Mouse (Mus musculus): ENCODE measurements around the gene Slc25a22. TPM values are rescaled to one million over a fixed set of nuclear protein-coding genes. Genes with fewer than 3 reads are reported as not detected.

Gene Slc25a22
- polyA plus RNA-seq, 1 experiment = 51.0 TPM

DNA sequence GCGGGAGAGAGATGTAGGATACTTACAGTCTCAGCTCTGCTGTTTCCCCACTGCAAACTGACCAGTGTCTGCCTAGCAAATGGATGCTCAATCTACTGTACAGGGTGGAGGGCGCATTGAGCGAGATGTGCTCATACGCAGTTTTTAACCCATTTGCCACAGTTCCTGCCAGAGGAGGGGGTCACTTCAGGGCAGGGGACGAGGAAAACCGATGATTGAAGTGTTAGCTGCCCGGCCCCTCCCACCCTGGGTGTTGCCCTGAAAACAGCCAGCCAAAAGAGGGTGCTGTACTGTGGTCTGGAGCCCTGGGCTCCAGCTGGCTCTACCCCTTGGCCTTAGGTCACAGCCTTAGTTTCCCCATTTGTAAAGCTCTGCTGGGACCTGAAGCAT, 39.3 kb upstream of the Slc25a22 start:
- Histone ChIP-seq H3K36me3 (ENCODE audit: control insufficient read depth, insufficient read depth, low read length) (no peaks in the 10 kb centered on the region), H3K27me3 (replicated peaks; ENCODE audit: control insufficient read depth, insufficient read depth, low read length) (no peaks in the 10 kb centered on the region), H3K27ac (ENCODE audit: insufficient read depth, low read depth, low read length) (peak overlapping the region; percentile 98), H3K4me1 (ENCODE audit: control insufficient read depth, insufficient read depth, low read length) (peaks cover 27% of the 10 kb centered on the region), H3K4me3 (ENCODE audit: insufficient read depth, low read depth, low read length) (peak overlapping the region; percentile 96)
- TF ChIP-seq CTCF (conservative IDR thresholded peaks at IDR 0.05; ENCODE audit: insufficient read depth, insufficient read length, low read depth, low read length) (no peak), POLR2A (IDR thresholded peaks at IDR 0.05; ENCODE audit: low read depth, low read length) (no peak)
- no peak for DNase-seq
- 1% methylated on average over 7 of the region's 7 CpGs for WGBS

DNA sequence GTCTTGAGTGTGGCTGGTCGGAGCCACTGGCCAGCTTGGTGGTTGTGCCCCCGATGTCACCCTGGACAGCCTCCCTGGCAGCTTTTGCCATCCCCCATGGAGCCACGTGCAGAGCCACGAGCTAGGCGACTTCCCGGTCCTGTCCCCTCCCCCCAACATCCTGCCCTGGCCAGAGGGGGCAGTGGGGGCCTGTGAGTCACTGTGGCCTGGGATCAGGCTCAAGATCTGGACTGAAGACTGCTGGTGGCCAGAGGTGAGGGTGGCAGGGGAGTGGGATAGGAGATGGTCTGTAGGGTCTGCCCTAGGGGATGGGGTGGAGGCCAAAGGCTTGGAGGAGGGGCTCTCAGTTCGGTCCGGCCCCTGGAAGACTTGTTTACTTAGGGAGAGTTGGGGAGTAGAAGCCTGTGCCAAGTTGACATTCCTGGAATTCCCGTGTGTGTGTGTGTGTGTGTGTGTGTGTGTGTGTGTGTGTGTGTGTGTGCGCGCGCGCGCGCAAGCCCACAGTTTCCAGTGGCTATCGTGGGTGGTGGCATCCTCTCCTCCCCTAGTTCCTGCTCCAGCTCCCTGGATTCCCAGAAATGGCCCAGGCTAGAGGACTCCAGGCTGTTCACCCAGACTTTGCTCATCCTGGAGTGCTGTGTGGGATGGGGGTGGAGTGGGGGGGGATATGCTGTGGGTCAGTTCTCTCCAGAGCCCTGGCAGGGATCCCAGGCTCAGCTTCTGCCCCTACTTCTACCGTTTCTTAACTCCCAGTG, 38.7 kb upstream of the Slc25a22 start:
- Histone ChIP-seq H3K27ac (ENCODE audit: insufficient read depth, low read depth, low read length) (peak overlapping the region; percentile 98), H3K27me3 (replicated peaks; ENCODE audit: control insufficient read depth, insufficient read depth, low read length) (no peaks in the 10 kb centered on the region), H3K36me3 (ENCODE audit: control insufficient read depth, insufficient read depth, low read length) (no peaks in the 10 kb centered on the region), H3K4me1 (ENCODE audit: control insufficient read depth, insufficient read depth, low read length) (peaks cover 27% of the 10 kb centered on the region), H3K4me3 (ENCODE audit: insufficient read depth, low read depth, low read length) (peak overlapping the region; percentile 96)
- DNase-seq = peak; percentile 97
- TF ChIP-seq CTCF (conservative IDR thresholded peaks at IDR 0.05; ENCODE audit: insufficient read depth, insufficient read length, low read depth, low read length) (0 out of 2 replicates have a peak, but pooled peaks have one; percentile 26), POLR2A (IDR thresholded peaks at IDR 0.05; ENCODE audit: low read depth, low read length) (no peak)
- WGBS = under 1% methylated on average over 17 of the region's 17 CpGs

DNA sequence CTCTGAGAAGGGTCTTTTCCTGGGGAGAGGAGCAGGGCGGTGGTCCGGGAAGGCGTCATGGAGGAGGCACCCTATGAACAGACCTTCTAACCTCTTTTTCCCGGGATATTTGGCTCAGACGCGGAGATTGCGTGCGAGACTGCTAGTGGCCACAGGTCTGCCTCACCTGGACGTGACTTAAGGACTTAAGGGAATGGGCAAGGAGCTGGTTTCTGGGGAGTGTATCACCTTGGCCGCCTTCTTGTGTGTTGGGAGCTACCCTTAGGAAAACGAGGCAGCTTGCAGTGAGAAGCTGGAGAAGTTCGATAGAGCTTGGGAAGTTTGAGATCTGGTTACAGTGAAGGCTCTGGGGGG, 38.1 kb upstream of the Slc25a22 start:
- peak; percentile 50 for DNase-seq
- H3K27me3 ChIP-seq (replicated peaks; ENCODE audit: control insufficient read depth, insufficient read depth, low read length) = no peaks in the 10 kb centered on the region
- TF ChIP-seq POLR2A (IDR thresholded peaks at IDR 0.05; ENCODE audit: low read depth, low read length) = no peak
- TF ChIP-seq CTCF (conservative IDR thresholded peaks at IDR 0.05; ENCODE audit: insufficient read depth, insufficient read length, low read depth, low read length) = no peak
- H3K4me1 ChIP-seq (ENCODE audit: control insufficient read depth, insufficient read depth, low read length) = peaks cover 25% of the 10 kb centered on the region
- H3K27ac ChIP-seq (ENCODE audit: insufficient read depth, low read depth, low read length) = peak overlapping the region; percentile 98
- no peaks in the 10 kb centered on the region for H3K36me3 ChIP-seq (ENCODE audit: control insufficient read depth, insufficient read depth, low read length)
- H3K4me3 ChIP-seq (ENCODE audit: insufficient read depth, low read depth, low read length) = peak overlapping the region; percentile 96
- 2% methylated on average over 12 of the region's 12 CpGs for WGBS

- DNase-seq = peak; percentile 91
- Histone ChIP-seq H3K4me1 (ENCODE audit: control insufficient read depth, insufficient read depth, low read length) (peaks cover 25% of the 10 kb centered on the region), H3K27me3 (replicated peaks; ENCODE audit: control insufficient read depth, insufficient read depth, low read length) (no peaks in the 10 kb centered on the region), H3K4me3 (ENCODE audit: insufficient read depth, low read depth, low read length) (peak within 1 kb of the TSS; percentile 96), H3K36me3 (ENCODE audit: control insufficient read depth, insufficient read depth, low read length) (no peaks in the 10 kb centered on the region), H3K27ac (ENCODE audit: insufficient read depth, low read depth, low read length) (peak within 1 kb of the TSS; percentile 98)
- TF ChIP-seq POLR2A (IDR thresholded peaks at IDR 0.05; ENCODE audit: low read depth, low read length) (peak; percentile 73), CTCF (conservative IDR thresholded peaks at IDR 0.05; ENCODE audit: insufficient read depth, insufficient read length, low read depth, low read length) (no peak)
- WGBS = 1% methylated on average over 87 of the region's 87 CpGs
Measured at GRCm38 (mm10) chr7:141475011-141475804, 37.5 kb upstream of the Slc25a22 start, which contains the start of the genes Polr2l and Tspan4. TSS of gene Polr2l (minus strand) at chr7:141475132. TSS of gene Tspan4 (plus strand) at chr7:141475240.

- no peak for DNase-seq
- peaks cover 34% of the 10 kb centered on the region for H3K4me1 ChIP-seq (ENCODE audit: control insufficient read depth, insufficient read depth, low read length)
Measured at GRCm38 (mm10) chr7:141474160-141474559, 36.5 kb upstream of the Slc25a22 start.

DNA sequence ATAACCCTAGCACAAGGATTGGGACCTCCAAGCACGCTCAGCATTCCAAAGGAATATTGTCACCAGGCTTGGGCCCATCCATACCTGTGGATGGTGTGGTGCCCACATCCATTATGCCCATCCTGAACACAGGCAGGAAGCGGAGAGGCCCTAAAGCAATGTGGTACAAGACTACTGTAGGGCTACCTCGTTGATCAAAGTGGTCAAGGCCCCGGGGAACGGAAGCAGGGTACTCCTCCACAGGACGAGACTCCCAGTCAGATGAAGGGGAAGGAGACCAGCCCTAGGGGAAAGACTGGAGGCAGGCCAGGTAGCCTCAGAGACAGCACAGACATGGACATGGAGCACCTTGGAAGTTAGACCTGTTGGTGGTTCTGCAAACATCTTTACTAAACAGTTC, 35.1 kb upstream of the Slc25a22 start:
- 66% methylated on average over 6 of the region's 6 CpGs for WGBS
- DNase-seq = no peak
- H3K36me3 ChIP-seq (ENCODE audit: control insufficient read depth, insufficient read depth, low read length) = no peaks in the 10 kb centered on the region
- H3K27ac ChIP-seq (ENCODE audit: insufficient read depth, low read depth, low read length) = no peak overlapping the region
- no peak for TF ChIP-seq POLR2A (IDR thresholded peaks at IDR 0.05; ENCODE audit: low read depth, low read length)
- no peak for TF ChIP-seq CTCF (conservative IDR thresholded peaks at IDR 0.05; ENCODE audit: insufficient read depth, insufficient read length, low read depth, low read length)
- H3K27me3 ChIP-seq (replicated peaks; ENCODE audit: control insufficient read depth, insufficient read depth, low read length) = no peaks in the 10 kb centered on the region
- peaks cover 43% of the 10 kb centered on the region for H3K4me1 ChIP-seq (ENCODE audit: control insufficient read depth, insufficient read depth, low read length)
- no peak overlapping the region for H3K4me3 ChIP-seq (ENCODE audit: insufficient read depth, low read depth, low read length)

More at GRCm38 (mm10) chr7:141474160-141474559, 36.5 kb upstream of the Slc25a22 start:
- 5% methylated on average over 5 of the region's 5 CpGs for WGBS
- Histone ChIP-seq H3K4me3 (ENCODE audit: insufficient read depth, low read depth, low read length) (peak overlapping the region; percentile 96), H3K27ac (ENCODE audit: insufficient read depth, low read depth, low read length) (no peak overlapping the region), H3K27me3 (replicated peaks; ENCODE audit: control insufficient read depth, insufficient read depth, low read length) (no peaks in the 10 kb centered on the region), H3K36me3 (ENCODE audit: control insufficient read depth, insufficient read depth, low read length) (no peaks in the 10 kb centered on the region)
- TF ChIP-seq POLR2A (IDR thresholded peaks at IDR 0.05; ENCODE audit: low read depth, low read length) = no peak
- TF ChIP-seq CTCF (conservative IDR thresholded peaks at IDR 0.05; ENCODE audit: insufficient read depth, insufficient read length, low read depth, low read length) = no peak

GRCm38 (mm10) chr7:141472226-141472625, 34.5 kb upstream of the Slc25a22 start:
- WGBS = 73% methylated on average over 6 of the region's 6 CpGs
- no peak overlapping the region for H3K4me3 ChIP-seq (ENCODE audit: insufficient read depth, low read depth, low read length)
- DNase-seq = no peak
- no peaks in the 10 kb centered on the region for H3K36me3 ChIP-seq (ENCODE audit: control insufficient read depth, insufficient read depth, low read length)
- no peak for TF ChIP-seq CTCF (conservative IDR thresholded peaks at IDR 0.05; ENCODE audit: insufficient read depth, insufficient read length, low read depth, low read length)
- TF ChIP-seq POLR2A (IDR thresholded peaks at IDR 0.05; ENCODE audit: low read depth, low read length) = no peak
- H3K27me3 ChIP-seq (replicated peaks; ENCODE audit: control insufficient read depth, insufficient read depth, low read length) = no peaks in the 10 kb centered on the region
- no peak overlapping the region for H3K27ac ChIP-seq (ENCODE audit: insufficient read depth, low read depth, low read length)
- H3K4me1 ChIP-seq (ENCODE audit: control insufficient read depth, insufficient read depth, low read length) = peaks cover 38% of the 10 kb centered on the region

Measured in kidney, adult 2 months (tissue).